Mouse (Mus musculus) skeletal muscle tissue, adult 2 months (tissue): ENCODE results near the gene Foxp2.

Experiments
- DNase-seq: peaks from one replicate; pipeline ENCODE4 v3.0.0-alpha.2; 2012; ENCODE audit warnings: low read depth, low spot score

Gene Foxp2

DNA sequence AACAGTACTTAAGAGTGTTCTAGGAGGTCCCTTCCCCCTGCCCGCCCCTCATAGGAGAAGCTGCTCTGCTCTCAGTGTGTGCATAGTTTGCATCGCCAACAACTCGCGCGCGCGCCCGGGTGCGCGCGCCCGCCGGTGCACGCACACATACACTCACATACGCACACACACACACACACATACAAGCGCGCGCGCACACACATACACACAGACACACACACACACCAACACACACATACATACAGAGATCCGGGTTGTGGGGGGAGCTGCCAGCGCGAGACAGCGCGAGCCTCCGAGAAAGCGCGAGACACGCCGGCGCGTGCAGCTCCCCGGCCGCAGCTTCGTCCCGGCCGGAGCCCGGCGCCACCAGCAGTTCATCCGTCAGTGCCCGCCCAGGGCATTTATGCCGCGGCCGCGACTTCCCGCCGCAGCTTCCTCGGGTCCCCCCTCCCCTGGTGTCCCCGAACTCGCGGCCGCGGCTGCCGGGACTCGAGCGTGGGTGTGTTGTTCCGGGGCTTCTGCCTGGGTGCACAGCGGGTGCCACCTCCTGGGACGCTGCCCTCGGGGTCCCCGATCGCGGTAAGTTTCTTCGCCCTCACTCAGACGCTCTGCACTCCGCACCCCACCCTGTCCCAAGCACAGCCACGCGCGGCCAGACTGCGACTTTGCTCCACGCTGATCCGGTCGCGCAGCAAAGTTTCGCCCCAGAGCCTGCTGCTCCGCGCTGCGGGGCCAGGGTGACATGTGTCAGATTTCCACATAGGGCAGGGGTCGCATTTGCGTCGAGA, at the start of gene Foxp2:
Foxp2 (plus strand) TSS at position 167 of the 788 bp plus-strand sequence.
- peak; percentile 27 for DNase-seq

DNA sequence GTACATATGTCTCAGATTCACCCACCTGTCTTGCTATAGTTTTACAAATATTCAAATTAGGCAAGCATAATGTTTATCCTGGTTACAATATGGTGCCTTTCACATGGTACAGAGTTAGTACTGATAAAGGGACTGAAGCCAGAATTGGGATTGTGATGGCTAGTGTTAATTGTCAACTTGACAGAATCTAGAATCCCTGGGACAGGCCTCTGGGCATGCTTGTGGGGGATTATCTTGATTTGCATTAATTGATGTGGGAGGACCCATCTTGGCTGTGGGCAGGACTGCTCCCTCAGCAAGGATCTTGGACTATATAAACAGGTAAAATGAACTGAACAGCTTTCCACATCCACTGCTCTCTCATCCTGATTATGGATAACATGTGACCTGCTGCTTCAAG, 15.9 kb upstream of the Foxp2 start:
- DNase-seq, result no peak

DNA sequence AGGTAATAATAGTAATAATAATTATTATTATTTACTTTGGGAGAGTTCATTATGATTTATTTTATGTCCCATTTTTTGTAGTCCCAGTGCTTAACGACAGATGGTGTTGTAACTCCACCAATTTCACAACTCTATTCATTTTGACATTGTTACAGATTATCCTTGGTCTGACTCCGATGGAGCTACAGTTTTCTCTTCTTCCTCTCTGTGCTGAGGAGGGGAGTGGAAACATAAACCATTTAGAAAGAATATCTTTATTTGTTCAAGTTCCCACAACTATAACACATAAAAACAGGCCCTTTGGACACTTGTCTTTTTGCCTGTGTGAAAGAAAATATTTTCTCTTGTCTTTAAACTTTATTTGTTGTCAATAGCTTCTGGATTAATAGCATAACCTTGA, 4.1 kb upstream of the Foxp2 start:
- DNase-seq, result no peak

DNA sequence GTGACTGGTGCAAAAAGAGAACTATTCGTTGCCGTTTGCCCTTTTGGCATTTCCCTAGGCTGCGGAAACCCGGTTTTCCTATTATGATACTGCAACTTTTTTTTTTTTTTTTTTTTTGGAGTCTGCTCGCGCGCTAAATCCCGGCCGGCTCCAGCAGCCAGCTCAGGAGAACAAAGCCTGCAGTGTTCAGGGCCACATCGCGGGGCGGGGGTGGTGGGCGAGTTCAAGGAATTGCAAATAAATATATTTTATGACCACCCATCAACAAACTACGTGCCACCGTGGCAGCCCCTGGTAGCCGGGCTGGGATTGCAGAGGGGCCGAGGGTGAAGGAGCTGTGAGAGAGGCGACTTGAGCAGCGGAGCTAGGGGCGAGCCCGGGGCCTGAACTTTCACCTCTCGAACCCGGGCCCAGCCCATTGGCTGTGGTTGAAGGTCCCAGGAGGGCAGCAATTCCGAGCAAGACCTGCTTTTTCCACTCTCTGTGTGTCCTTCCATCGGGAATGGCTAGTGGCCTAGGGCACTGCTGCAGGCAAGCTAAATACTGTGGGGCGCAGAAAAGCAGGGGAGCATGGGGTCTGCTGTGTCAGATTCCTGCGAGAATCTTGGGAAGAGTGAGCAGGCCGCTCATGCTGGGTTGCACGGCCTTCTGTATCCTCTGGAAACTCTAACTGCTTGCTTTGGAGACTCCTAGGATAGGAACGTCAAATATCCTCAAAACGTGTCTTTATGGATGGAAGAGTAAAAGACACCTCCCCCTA, 2.9 kb upstream of the Foxp2 start:
- no peak for DNase-seq

DNA sequence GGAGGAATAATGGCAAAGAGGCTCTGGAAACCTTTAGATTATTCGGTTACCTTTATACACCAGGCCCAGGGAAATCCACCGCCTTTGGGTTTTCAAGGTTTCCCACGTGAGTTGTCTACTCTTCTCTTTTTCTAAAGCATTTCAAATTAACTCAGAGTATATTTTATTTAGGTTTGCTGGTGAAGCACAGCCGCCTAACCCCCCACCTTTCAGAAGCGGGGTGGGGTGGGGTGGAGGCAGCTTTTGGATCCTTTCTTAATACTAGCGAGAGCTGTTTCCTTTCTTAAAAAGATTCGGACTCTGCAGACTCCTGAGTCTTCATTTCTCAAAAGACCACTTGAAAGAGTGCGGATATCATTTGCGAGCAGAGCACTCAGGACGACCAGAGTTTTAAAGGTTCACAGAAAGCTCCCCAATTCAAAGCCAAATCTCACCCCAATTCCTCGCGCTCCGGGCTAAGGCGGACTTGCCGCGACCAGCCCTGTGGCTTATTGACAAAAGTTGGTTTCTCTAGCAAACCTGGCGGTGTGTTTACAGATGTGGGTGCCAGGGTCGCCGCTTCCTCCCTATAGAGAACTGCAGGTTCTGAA, 2.0 kb upstream of the Foxp2 start:
- DNase-seq, result no peak

DNA sequence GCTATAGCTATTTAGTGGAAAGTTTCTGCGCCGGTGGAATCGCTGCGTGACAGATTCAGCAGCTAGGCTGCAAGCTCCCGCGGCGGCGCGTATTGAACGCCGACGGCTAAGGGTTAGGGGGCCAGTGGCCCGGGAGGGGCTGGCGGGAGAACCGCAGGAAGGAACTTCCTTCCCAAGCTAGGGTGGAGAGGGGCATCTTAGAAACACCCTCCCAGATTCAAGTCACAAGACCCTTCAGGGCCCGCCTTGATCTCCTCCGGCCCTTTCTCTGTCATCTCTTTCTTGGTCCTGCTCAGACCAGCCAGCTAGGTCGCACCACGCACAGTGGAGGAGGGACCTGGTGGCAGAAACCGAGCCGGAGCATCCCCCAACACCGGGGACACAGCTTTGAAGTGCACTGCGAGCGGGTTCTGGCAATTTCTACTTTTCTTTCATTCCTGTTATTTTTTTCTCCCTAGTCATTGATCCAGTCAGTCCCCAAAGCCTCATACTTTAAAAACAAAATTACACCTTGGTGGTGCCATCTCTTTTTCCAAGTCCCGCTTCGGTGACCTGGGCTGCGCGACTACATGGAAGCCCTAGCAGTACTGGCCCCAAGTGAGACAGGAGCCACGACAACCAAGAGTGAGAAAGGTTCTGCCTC, 1.1 kb upstream of the Foxp2 start:
- DNase-seq, result no peak

DNA sequence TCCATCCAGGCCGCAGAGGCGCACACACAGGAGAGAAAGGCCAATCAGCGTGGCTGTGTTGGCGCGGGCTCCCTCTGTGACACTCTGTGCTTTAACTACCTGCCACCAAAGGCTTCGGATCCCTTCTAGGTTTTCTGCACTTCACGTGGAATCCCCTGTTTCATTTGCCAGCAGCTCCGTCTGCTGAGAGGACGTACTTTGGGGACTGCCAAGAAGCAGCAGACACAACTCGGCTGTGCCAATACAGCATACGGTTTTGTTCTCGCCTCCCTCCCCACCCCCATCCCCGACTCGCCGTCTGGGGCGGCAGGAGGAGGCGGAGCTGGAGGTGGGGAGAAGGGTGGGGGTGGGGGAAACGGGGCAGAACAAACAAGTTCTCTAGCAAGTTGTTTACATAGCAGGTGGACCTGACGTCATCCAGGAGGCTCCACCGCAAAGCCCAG, 549 bp upstream of the Foxp2 start:
- peak; percentile 17 for DNase-seq

DNA sequence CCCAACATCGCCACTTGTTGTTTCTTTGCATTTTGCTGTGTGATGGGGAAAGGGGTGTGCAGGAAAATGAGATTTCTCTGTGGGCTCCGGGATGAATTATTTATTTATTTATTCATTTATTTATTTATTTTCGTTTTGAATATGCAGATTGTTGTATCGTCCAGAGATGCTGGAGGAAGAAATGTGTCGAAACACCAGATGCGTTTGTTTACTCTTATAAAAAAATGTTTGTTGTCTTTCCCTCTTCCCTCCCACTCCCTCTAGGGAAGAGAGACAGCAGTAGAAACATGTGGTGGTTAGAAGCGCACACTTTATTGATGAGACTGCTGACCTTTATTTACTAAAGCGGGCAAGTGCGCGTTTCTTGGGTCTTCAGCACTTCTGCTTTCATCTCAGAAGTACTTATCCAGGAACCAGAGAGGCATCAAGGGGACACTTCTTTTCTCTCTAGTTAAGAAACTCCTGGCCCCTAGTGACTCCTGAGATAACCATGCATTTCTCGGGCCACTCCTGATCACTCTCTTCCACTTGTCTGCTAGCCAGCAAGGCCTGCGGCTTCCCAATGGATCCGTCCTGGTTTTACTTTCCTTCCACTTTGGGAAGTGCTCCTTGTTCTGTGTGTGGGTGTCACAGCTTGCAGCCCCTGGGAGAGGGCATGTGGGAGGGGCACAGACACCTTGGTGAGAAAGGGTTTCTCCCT, 972 bp downstream of the Foxp2 start:
- no peak for DNase-seq

DNA sequence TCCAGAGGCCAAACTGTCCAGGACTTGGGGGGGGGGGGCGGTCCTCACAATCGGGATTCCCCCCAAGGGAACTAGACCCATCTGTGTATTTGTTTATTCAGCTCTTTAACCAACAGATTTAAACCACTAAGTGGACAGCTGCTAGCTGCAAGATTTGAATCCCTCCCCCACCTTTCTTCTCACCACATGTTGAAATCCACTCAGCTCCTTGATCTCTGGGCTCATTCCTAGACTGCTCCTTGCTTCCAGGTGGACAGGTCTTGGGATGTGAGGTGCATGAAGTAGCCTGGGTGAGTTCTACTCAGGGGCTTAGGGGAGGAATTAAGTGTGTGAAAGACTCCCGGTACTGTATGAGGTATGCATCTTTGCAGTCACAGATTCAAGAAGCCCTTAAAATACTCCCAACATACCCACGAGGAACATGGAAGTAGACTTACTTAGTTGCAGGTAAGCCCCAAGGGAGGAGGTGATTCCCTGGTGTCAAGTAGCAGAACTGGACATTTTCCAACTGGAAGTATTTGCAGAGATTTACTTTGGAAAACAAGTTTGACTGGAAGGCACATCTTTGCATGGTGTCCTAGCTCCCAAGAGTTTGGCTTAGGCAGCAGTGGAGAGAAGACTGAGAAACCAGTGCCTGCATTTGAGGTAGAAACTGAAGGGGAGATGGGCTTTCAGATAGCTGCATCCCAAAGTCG, 2.3 kb downstream of the Foxp2 start:
- no peak for DNase-seq

DNA sequence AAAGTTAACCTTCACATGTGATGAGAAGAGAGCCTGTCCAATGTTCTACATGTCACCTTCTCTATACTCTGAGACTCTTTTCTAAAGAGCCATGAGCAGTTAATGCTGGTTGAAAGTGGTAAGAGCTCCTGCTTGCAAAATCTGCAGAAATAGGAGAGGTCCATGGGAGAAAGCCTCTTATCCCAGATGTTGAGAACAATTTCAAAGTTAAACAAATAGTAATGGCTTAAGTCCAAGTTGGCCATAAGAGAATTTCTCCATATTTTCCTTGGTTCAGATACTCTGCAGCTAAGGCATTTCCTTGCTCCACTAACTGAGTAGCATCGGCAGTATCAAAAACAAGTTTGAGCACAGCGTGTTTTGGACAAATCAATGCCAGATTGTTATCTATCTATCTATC, 13.9 kb downstream of the Foxp2 start:
- DNase-seq, result no peak

DNA sequence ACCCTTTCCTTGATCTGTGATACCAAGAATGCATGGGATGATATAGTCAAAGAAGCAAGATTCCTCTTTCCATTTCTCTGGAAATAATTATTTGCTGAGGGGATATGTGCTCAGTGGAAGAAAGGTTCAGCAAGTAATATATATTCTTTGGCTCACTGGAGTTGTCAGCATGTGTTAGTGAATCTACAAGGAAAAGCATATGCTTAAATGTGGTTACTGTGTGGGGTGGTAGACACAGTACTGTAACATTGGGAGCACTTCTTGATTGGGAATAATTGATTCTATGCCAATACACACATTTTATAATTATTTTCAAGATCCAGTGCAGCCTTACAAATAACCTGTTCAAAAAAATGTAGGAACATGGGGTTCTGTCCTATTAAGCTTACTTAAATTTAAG, 21.6 kb downstream of the Foxp2 start:
- no peak for DNase-seq

DNA sequence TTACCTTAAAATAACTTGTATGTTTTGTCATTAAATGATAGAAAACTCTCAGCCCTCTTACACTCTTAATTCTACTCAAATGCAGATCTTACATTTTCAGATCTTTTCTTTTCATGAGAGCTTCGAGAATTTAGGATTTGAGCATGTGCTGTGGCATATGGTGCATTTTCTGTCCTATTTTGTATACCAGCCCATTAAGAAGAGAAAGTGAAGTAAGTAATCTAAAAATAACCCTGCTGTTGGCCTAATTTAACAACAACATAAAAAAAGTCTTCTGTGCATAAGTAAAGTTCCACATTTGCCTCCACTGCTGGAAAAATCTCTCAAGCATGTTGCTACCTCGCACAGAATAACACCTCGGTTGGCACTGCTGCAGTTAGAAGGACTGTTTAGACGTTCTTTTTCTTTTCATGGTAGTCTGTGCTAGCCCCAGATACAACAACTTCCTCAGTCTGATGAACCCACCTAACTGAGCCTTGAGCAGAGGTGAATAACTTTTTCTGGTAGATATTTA, 23.9 kb downstream of the Foxp2 start:
- no peak for DNase-seq

DNA sequence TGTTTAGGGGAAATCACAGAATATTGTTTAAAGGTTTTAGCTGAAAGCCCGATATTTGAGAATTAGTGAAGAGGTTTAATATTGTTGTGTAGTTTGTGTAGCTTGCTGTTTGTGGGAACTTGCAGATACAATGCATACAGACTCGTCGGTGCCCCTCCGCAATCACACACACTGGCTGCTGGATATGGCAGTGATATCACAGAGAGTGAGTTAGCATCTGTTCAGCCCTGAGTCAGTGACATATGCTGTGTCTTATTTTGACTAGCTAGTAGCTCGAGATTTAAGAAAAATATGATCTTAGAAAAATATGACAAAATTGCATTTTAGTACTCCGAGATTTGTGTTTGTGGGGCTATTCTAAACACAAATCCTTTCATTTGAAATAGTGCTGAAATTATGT, 49.9 kb downstream of the Foxp2 start:
- DNase-seq, result no peak

DNA sequence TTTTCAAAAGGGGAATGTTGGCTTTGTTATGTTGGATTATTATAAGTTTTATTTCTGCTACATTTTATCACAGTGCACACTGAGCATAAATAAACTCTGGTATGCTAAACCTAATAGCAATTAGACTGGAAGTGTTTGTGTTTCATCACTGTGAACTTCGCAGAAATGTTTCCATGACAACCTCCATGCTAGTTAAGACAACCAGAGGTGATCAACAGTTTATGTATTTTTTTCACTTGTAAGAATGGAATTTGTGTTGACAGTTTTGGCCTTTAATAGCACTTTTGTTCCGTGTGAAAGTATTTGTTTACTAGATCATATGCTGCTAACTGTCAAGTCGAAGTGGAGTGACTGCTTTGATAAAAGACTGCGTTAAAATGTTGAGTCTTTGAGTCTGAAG, 51.6 kb downstream of the Foxp2 start:
- DNase-seq, result no peak

DNA sequence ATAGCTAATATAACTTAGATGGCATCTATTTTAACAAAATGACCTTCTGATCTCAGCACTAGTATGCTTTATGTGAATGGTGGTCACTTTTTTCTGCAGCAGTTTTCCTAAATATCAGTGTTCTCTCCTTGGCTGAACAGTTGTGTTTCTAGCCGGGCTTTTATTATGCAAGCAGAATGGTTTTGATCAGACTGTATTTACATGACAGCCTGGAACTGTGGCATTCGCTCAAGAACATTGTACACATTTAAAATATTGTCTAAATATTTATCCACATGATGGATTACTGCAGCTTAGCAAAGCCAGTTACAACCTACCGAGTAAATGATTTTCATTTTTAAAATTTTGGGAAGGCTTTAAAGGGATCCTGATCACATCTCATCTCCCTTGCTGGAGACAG, 75.9 kb downstream of the Foxp2 start:
- DNase-seq, result no peak

DNA sequence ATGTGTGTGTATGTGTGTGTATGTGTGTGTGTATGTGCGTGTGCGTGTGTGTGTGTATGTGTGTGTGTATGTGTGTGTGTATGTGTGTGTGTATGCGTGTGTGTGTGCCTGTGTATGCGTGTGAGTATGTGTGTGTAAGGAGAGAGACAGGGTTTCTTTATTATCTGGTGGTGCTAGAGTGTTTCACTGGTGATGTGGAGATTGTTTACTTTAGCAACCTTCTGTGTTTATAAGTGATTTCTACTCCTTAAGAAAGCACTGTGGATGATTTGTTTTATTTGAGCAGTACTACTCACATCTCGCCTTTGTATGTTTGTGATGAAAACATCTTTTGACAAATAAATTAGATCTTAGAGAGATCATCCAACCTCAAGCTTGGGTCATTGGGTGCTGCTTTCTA, 77.1 kb downstream of the Foxp2 start:
- DNase-seq, result no peak

DNA sequence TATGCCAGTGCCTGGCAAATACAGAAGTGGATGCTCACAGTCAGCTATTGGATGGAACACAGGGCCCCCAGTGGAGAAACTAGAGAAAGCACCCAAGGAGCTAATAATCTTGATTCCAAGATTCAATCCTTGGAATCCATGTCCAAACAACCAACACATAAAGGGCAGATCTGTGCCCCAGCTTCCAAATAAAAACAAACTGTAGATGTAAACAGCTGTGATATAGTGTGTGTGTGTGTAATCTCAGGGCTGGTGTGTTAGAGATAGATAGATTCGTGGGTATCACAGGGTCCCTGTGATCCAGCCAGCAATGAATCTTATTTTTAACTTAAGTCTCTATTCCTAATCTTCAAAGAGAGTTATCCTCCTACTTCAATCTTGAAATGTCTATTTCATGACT, 107.0 kb downstream of the Foxp2 start:
- DNase-seq, result no peak

DNA sequence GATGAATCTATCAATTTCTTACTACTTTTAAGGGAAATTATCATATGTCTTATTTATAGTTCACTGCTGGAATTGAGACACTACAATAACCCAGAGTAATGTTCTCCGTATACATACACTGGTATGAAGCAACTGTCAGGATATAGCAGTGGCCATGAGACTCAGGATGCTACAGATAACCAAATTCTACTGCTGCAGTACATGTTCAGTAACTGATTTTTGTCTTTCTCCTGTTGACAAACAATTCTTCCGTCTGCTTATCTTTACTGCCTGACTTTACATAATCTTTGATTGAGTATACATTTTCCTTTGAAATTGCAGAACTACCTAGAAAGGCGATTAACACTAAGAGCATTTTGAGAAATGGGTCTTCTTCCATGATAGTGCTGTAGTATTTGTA, 127.3 kb downstream of the Foxp2 start:
- DNase-seq, result no peak

DNA sequence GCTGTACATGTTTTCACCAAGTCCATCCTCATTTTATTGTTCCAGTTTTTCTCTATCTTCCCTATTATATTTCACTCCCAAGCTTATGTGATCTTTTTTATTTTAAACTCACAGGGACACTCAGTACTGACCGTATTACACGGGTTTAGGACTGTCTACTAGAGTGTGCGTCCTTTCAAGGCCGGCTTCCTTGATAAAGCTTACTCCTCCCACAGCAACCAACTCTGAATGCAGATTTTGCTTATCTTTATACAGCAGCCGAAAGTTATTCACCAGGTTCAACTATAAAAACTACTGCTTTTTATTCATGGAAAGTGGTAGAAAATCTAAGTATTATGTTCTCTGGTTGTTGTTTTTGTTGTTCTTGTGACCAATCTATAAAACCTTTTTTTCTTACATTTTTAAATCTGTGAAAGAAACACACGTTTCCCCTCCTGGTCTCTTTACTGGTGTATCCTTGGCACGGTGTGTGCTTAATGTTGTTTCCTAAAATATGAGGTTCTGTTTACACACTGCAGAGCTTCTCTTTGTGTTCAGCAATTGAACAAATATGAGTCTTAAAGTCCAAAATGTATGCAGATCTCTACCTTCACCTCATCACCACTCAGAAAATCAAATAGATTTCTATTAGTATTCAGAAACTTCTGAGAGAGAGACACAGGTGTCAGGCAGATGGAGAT, 128.4 kb downstream of the Foxp2 start:
- no peak for DNase-seq

DNA sequence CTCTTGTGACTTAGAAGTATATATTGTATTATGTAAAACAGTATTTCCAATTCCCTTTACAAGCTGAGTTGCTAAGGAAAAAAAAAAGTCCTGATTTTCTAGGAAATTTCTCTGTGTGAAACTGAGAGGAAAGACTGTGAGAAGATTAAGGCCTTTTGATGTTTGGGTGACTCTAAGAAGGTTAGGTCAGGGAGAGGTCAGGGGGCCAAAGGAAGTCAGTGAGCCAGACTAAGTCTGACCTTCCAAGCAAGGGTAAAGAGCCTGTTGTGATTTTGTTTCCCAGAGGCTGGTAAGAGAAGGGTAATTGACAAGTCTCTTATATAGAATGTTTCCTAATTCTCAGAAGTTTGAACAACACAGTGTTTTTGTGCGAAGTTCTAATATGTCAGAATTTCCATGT, 162.1 kb downstream of the Foxp2 start:
- DNase-seq, result no peak
